Mouse (Mus musculus) mature B cell (primary cell): ENCODE measurements around the gene Fam83e.

Source experiments
- in situ Hi-C: fragments of 300-500 bp; cut with MboI; formaldehyde crosslinking; loops from 2 replicates; pipeline ENCODE4 v1.14.3; 2019

Fam83e gene

DNA sequence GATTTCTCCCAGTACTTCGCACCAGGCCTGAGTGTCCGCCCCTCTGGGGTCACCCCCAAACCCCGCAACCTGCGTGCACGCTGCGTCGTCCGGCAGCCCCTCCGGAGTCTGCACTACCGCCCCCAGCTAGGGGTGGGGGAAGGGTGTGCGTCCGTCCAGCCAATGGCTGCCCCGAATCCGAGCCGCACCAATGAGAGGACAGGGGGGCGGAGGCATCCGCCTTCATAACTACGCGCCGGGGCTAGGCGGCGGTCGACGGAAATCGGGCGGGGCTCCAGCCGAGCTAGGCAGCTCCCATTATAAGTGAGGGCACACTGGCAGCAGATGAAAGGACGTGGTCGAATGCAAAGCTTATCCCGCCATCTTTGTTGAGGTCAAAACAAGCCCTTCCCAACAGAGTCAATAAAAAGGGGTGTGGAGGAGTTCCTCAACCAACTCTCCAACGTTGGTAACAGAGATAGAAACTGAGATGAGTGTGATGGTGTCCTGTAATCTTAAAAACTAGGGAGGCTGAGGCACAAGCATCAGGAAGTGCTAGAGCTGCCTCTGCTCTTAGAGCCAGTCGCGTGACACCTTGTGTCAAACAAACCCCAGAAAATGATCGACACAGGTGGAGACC lies 5.8 kb upstream of the Fam83e start, which contains the start of gene Rpl18:
TSS of gene Rpl18 (plus strand) at position 368 of the 619 bp plus-strand sequence.
- in situ Hi-C loops: no loop called here

DNA sequence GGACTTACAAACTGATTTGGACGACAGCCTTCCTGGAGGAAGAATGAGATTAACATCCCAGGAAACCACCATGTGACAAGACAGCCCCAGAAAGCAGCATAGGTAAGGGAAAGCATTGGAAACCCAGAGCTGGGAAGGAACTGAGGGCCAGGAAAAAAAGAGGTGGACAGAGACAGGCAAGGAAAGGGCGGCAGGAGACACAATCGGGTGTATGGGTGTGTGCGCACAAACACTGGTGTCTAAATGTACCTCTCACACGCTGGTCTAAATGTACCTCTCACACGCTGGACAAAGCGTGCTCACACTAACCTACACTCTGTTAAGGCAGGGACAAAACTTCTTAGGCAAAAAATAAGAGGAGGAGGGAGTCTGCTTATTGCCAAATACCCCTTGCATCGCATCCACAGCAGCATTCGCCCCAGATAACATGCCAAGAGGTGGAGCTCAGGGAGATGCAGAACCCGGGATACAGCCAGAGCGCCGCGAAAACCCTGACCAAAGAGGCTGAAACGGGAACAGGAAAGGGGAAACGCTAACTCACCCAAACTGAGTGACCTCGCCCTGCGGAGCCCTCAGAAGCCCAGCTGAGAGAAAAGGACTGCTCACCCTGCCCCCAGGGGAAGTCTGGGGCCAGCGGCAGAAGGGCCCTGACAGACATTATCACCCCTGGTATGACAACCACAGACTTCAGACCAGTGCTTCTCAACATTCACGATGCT lies 5.1 kb upstream of the Fam83e start:
- in situ Hi-C loops: no loop called here

DNA sequence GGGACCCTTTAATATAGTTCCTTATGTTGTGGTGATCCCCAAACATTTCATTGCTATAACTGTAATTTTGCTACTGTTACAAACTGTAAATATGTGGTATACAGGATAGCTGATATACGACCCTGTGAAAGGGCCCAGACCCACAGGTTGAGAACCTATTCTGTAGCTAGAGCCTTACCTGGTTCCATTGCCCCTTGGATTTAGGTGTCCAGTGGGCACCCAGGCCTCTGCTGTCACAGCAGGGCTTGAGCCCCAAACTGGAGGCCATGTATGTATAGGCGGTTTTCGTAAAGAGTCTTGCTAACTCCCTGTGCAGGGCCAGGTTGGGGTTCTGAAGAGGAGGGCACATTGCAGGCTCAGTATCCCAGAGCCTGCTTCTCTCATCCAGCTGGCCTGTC lies 4.6 kb upstream of the Fam83e start:
- in situ Hi-C loops: no loop called here

DNA sequence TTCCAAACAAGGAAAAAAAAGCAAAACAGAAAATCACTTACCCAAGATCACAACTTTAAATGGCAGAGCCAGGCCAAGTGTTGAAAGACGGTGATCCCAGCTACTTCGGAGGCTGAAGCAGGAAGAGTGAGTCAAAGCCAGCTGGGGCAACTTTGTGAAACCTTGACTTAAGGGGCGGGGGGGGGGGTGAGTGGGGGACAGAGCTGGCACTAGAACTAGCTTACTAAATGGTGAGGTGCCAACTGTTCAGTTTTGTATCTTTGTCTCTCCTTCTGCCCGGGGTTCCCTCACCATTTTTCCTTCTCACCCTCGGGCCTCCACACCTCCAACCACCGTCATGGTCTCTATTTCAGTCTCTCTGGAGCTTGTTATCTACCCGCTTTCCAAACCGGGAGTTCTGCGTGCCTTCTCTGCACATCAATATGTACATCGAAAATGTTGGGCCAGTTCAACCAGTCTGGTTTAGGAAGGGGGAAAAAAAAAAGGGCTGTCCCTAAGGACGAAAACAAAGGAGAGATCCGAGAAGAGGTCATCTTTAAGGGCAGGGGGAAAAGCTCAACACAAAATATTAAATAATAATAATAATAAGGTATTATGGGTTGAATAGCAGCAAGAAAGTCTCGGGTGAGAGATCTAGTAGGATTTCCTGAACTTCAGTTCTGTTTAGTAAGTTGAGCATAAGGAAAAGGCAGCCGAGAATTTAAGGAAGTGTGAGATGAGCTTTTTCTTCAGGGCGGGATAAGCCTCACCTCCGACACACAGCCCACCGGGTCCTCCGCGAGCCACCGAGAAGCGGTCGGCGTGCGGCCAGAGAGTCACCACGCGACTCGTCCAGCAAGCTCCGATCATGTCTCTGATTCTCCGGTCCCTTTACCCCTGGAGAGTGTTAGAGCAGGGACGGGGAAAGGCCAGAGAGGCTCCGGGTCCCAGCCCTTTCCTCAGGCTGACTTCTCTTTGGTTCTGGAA lies 3.8 kb upstream of the Fam83e start:
- in situ Hi-C loops: no loop called here

DNA sequence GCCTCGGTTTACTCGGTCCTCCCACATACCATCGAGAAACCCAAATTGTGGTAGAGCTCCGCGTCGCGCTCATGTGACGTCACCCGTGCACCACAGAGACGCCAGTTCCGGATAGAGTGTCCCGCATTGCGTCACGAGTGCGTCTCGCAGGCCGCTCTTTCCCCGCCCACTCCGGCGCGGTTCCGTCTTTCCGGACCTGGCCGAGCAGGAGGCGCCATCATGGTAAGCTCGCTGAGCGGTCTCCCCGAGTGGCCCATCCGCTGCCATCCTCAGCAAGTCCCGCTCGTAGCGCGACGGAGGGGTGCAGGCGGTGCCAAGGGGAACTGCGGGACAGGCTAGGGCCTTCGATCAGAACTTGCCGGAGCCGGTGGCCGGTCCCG lies 3.1 kb upstream of the Fam83e start, which contains the start of gene Sphk2:
TSS of gene Sphk2 (minus strand) at position 85 of the 380 bp plus-strand sequence.
- in situ Hi-C loops: no loop called here

DNA sequence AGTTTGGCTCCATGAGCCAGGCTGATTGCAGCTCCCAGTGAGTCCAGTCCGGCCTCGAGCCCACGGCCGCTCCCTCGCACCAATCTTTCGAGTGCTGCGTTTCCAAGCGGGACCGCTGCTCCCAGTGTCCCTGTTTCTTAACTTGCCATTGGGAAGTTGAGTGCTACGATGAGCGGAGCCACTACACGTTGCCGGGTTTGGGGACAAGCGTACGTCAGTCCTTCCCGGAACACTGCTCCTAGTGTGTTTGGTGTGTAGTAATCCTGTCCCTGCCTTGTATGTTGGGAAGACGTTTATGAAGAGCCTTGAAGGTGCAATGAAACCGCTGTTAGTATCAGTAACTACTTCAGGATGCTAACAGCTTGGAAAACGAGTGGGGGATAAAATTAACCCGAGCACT lies 2.7 kb upstream of the Fam83e start:
- in situ Hi-C loops: no loop called here

DNA sequence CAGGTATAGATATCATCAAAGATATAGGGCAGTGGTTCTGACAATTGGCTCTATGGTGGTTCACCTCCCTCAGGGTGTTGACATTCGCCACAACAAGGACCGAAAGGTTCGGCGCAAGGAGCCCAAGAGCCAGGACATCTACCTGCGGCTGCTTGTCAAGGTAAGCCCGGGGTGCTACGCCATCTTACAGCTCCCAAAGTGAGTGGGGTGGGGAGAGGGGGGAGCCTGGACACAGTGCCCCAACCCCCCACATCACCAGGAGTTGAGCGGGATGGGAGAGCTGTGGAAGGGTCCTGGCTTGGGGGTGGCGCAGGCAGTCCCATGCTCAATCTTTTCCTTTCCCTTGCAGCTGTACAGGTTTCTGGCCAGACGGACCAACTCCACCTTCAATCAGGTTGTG lies 1.8 kb upstream of the Fam83e start:
- in situ Hi-C loops: no loop called here

DNA sequence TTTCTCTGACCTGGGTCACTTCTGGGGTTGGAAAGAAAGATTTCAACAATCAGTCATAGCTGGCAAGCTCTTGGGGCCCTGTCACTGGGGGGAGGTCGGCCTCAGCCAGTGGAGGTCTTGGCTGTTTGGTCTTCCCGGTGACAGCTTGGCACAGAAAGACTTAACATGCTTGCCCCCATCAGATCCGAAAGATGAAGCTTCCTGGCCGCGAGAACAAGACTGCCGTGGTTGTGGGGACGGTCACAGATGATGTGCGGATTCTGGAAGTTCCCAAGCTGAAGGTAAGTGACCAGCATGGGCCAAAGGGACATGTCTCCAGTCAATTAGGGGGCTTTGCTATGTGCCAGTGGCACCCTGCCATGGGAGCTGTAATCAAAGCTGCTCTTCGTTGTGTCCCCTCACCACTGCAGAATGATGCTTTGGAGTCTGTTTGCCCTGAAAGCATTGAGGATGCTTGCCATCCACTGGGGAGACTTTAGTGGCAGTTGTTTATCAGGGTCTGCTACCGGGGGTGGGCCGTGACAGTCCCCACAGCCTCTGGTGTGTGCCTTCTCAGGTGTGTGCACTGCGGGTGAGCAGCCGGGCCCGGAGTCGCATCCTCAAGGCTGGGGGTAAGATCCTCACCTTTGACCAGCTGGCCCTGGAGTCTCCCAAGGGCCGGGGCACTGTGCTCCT lies 1.1 kb upstream of the Fam83e start:
- in situ Hi-C loops: no loop called here

DNA sequence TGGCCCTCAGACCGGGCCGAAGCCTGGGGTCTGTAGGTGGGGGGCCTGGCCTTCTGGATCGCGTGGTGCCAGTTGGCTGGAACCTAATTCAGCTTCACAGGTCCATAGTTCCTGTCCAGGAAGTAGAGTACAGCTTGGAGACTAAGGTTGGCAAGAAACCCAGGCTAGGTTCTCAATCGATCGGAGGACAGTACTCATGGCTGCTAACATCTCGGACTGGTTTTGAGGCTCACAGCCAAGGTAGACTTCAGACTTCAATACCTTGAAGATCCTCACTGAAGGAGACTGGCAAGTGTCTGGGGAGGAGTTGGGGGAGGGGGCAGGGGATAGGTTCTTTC lies 191 bp downstream of the Fam83e start:
- in situ Hi-C loops: no loop called here

DNA sequence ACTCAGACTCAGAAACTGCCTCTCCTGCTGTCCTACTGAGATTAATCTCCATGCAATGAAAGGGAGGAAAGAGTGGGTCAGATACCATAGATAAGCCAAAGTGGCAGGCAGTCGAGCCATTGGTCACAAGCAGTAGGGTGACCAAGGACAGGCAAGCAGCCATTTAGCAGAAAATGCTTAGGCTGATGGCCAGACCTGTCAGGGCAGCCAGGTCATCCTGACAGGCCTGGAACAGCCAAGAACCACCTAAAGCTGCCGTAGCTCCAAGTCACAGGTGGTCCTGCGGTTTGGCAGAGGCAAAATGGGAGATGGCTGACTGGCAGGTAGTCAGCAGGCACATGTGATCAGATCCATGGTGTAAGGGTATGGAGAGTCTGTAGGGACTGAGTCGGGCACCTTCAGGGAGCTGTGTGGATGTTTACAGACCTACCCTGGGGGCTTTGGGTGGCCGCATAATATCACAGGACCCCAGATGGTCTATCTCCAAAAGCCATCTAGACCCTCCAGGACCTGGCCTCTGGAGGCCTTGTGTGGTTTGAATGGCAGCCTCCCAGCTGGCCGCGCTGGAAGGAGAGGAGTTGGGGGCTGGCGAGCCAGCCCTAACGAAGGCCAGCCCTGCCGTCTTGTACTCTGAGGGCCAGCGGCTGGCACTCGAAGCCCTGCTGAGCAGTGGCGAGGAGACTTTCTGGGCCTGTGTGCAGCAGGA lies 783 bp downstream of the Fam83e start:
- in situ Hi-C loops: no loop called here

DNA sequence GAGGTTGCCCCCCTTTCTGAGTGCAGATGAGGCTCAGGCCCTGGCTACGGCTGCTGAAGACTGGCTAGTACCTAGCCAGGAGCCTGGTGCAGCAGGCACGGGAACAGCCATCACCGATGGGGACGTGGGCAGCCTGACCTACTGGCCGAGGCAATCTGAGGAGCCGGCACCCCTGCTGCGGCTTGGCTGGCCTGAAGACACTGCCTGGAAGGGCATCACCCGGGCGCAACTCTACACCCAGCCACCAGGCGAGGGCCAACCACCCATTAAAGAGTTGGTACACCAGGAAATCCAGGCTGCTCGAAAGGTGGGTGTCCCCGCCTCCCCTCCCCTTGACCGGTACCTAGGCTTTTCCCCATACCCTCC lies 1.3 kb downstream of the Fam83e start:
- in situ Hi-C loops: no loop called here

DNA sequence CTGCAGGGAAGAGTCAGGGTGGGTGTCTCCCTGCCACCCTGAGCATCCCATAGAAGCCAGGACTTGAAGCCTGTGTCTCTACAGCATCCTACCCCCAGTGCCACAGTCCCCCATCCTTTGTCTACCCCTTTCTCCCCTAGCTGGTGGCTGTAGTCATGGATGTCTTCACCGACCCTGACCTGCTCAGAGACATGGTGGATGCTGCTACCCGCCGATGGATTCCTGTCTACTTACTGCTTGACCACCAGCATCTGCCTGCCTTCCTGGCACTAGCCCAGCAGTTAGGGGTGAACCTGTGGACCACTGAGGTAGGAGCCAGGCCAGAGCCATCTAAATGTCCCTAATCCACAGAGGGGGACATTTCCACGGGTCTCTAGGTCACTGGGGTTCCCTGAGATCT lies 2.3 kb downstream of the Fam83e start:
- in situ Hi-C loops: no loop called here

DNA sequence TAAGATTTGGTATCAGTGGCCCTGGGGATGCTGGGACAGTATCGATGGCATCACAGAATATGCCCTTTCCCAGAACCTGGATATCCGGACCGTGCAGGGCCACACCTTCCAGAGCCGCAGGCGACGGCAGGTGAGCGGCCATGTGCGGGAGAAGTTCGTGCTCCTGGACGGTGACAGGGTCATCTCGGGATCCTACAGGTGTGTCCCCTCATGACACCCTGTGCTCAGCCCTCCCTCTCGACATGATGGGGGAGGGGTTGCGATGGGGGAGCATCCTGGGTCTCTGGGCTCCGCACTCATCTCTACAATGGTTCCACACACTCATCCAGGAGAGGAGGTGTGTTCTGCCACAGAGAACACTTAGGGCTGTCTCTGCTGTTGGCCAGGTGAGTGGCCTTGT lies 2.8 kb downstream of the Fam83e start:
- in situ Hi-C loops: no loop called here

DNA sequence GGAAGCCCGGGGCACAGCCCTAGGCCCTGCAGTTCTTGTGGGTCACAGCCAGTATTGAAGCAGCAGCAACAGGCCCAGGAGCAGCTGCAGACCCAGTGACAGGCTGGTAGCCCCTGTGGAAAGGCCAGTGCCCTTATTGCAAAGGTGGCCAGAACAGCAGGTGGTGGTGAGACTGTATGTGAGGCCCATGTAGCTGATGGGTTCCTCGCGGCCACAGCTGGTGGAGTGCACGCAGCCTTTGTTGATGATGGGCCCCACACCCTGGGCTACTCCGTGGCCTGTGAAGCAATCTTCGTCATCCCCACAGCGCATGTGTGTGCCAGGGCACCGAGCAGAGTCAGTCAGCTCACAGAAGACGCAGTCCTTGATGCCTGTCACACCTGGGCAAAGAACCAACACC lies 4.1 kb downstream of the Fam83e start:
- in situ Hi-C loops: no loop called here

DNA sequence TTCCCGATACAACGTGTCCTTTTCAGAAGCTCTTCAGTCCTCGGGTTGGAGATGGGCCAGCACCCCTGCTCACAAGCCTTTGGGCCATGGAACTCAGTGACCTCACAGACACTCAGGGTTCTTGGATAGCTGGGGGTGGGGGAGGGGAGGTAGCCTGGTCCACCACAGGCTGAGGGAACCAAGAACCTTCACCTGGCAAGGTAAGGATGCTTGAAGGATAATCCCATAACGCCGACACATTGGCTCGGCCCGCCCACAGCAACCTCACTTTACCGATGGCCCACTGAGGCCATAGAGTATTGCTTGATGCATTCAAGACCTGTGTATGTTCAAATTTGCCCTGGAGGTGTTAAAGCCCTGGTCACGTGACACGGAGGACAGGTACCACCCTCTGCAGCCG lies 4.7 kb downstream of the Fam83e start, which contains the start of gene Spaca4:
TSS of gene Spaca4 (minus strand) at position 101 of the 400 bp plus-strand sequence.
- in situ Hi-C loops: no loop called here

DNA sequence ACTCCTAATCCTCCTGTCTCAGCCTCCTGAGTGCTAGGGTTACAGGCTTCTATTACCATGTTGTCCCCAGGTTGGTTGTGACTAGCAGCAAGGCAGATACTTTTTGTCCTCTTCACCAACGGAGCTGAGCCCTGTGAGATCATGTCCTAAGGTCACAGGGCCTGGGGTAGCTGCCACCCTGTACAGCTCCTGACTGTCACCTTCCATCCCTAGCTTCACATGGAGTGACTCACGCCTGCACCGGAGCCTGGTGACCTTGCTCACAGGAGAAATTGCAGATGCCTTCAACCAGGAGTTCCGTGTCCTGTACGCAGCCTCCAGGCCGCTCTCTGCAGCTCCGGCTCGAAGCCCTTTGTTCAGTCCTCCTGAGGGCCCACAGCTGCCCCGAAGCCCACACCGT lies 5.4 kb downstream of the Fam83e start:
- in situ Hi-C loops: no loop called here

DNA sequence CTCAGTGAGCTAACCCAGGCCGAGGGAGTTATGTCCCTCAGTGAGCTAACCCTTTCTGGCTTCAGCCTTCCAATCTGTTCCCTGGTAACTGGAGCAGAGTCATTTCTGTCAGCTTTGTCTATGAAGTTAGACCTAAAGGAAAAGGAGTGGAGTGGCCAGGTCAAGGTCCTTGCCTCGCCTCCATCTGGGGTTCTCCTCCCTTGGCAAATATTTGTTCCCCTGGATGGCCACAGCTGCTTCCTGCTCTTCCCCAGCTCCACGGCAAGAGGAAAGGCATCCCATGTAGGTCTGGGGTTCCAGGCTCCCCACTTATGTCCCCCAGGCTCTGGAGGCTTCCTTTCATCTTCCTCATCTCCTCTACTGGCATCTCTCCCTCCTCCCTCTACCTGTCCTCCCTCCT lies 6.6 kb downstream of the Fam83e start:
- in situ Hi-C loops: no loop called here

DNA sequence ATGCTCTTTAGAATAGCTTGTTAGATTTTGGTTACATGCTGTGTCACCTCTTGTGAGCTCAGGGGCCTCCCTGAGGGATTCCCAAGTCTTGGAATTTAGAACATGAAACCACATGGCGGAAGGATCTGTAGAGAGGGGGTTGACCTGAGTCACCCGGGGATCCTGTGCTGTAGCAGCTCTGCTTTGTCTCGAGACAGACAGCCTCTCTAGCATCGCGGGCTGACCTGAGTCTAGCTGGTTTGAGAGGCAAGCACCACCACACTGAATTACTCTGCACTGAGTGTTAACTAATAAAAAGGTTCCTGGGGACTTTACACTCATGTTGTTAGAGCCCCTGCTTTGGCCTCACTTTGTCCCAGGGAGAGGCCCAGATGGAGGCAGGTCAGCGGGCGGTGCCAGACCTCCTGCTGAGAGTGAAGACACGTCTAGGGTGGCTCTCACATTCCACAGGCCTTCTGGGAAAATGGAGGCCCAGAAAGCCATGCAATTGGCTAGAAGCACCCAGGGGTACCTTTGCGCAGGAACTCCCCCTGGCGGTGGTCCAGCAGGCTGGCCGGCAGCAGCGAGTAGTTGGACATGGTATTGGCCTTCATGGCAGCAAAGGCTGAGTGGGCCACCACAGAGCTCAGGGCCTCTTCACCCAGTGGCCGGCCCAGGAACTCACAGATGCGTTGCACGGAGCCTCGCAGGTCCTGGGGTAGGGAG lies 9.9 kb downstream of the Fam83e start:
- in situ Hi-C loops: loop anchor here (5.0 to 10.0 kb wide), 2 partner anchors 71 to 204 kb away; no protein-coding TSS in a partner anchor

DNA sequence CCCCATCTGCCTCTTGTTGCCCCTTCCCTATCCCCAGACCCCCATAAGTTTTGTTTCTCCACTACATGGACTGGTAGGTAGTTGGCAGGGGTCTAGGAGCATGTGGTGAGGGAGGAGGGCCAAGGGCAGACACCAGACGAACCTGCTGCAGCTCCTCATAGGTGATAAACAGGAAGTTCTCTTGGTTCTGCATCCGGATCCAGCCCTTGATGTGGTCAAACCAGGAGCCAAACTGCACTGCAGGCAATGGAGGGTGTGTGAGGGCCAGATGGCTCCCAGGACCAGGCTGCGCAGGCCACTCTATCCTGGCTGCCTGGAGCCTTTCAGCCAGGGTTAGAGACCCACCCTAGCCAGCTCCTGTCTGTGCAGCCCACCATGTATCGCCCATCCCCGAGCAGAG lies 12.5 kb downstream of the Fam83e start:
- in situ Hi-C loops: loop anchor here (5.0 to 10.0 kb wide), 2 partner anchors 69 to 201 kb away; no protein-coding TSS in a partner anchor

DNA sequence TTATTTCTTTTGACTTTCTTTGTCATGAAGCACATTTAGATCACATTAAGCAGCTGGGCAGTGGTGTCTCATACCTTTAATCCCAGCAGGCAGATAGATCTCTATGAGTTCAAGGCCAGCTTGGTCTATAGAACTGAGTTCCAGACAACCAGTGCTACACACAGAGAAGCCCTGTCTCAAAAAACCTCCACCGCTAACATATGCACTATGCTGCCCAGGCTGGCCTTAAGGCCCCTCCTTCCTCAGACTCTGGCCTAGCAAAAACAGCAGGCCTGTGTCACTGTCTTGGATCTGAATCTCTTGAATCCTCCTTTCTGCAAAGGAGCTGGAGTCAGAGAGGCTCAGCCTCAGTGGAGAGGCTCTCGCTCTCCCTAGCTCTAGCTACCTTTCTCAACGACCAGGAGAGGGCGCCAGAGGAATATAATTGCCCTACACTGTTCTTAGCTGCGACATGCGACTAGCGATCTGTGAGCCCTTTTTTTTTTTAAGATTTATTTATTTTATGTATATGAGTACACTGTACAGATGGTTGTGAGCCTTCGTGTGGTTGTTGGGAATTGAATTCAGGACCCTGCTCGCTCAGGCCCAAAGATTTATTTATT lies 18.3 kb downstream of the Fam83e start:
- in situ Hi-C loops: loop anchor here (10.0 kb wide), 1 partner anchor 196 kb away; no protein-coding TSS in a partner anchor
